Mouse (Mus musculus) small intestine, adult 2 months (tissue): ENCODE measurements around the gene Nfatc2.

Source experiments
- CTCF ChIP-seq: fragments of 200-500 bp; IDR thresholded peaks from 2 replicates; pipeline ENCODE4 v1.5.1; 2012; ENCODE audit warnings: low read depth, mild to moderate bottlenecking, control low read depth, inconsistent platforms, low read length, moderate library complexity, mixed read lengths; ENCODE audit not compliant: insufficient replicate concordance, insufficient read length; ENCODE audit errors: extremely low read depth
- POLR2A ChIP-seq: fragments of 200-500 bp; IDR thresholded peaks from 2 replicates; pipeline ENCODE4 v1.6.1; 2012; ENCODE audit warnings: low read depth, mild to moderate bottlenecking, control low read depth, inconsistent platforms, low read length, moderate library complexity

GRCm38 (mm10) chr2:168618205-168618717 is 16.8 kb upstream of the Nfatc2 start:
- no peak for TF ChIP-seq CTCF
- no peak for TF ChIP-seq POLR2A
